Mouse (Mus musculus): ENCODE data around the gene Slc38a7.

DNA sequence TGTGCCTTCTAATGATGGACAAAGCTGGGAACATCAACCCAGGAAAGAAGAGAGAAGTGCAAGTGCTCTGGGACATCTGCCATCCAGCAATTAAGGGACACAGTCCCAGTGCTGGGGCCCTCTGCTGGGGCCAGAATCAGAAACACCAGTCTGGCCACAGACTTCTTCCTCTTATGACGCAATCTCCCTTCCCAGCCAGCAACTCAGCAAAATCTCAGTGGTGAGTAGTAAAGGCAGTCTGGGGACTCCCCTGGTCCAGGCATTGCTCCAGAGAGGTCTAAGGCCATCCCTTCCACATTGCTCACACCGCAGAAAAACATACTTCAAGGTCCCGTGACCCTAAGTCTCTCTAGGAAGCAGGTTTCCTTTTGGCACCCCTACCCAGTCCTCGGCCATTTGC lies 1.0 kb downstream of the Slc38a7 start:
- TF ChIP-seq EP300 (IDR thresholded peaks at IDR 0.05; ENCODE audit: low read depth) (no peak), CTCF (IDR thresholded peaks at IDR 0.05; ENCODE audit: low read depth) (no peak)

Data from liver, embryonic 14.5 days (tissue).